Mouse (Mus musculus): ENCODE data around the gene Prrt2. TPM values are rescaled to one million over a fixed set of nuclear protein-coding genes. Genes with fewer than 3 reads are reported as not detected.

Prrt2 gene
- total RNA-seq, 2 experiments from 2014 or later: 3.1 to 5.8 TPM

DNA sequence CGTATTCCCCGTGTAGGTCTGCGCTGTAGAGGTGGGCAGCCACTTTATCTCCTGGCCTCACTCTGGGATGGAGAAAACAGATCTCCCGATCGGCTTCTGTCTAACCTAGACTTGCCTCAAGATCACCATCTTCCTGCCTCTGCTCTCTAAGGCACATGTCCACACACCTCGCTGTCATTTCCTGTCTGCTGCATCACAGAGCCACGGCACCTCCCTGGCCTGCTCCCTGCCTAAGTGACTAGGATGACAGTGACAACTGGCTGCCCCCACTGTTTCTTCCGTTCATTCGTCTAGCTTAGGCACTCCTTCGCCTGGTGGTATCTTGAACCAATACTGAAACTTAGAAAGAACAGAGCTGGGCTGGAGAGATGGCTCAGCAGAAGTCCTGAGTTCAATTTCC lies 21.4 kb downstream of the Prrt2 start:
- DNase-seq: no peak

DNA sequence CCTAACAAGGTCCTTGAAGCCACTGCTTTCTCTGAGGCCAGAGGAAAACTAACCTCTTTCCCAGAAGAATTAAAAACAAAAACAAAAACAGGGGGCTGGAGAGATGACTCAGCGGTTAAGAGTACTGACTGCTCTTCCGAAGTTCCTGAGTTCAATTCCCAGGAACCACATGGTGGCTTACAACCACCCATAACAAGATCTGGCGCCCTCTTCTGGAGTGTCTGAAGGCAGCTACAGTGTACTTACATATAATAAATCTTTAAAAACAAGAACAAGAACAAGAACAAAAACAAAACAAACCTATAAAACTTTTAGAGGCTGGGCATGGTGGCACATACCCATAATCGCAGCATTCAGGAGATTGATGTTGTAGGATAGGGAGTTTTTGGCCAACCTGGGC lies 24.6 kb downstream of the Prrt2 start:
- DNase-seq: no peak

DNA sequence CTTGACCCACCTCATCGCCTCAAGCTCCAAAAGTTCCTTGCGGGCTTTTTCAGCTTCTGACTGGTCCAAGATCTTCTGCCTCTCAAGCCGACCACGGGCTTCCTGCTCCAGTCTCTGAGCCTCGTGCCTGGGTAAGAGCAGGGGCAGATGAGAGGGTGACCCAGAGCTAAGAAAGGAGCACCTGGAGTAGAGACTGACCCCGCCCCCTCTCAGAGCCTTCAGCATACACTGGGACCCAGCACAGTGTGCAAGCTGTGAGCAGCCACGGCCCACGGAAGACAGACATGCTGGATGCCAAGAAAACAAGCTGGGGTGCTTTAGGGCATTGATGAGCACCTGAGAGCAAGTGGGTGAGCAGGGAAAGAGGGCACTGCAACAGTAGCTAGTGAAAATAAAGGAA lies 32.2 kb downstream of the Prrt2 start:
- no peak for DNase-seq

DNA sequence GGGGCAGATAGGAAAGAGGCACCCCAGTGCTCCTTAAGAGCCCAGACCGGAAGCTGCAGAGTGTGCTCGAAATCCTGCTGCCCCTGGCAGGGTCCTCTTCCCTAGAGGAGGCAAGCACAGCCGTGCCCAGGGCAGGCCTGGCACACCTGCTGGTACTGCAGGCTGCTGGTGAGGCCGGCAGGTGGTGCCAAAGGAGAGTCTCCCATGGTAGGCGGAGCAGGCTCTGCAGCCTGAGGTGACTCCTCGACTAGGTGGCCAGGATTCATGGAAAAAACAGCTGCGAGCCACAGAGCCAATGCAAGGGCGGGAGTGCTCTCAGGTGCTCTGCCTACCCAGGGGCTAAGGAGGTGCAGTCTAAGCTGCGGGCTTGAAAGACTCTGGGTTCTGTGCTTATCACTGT lies 34.7 kb downstream of the Prrt2 start:
- DNase-seq: peak; percentile 52

DNA sequence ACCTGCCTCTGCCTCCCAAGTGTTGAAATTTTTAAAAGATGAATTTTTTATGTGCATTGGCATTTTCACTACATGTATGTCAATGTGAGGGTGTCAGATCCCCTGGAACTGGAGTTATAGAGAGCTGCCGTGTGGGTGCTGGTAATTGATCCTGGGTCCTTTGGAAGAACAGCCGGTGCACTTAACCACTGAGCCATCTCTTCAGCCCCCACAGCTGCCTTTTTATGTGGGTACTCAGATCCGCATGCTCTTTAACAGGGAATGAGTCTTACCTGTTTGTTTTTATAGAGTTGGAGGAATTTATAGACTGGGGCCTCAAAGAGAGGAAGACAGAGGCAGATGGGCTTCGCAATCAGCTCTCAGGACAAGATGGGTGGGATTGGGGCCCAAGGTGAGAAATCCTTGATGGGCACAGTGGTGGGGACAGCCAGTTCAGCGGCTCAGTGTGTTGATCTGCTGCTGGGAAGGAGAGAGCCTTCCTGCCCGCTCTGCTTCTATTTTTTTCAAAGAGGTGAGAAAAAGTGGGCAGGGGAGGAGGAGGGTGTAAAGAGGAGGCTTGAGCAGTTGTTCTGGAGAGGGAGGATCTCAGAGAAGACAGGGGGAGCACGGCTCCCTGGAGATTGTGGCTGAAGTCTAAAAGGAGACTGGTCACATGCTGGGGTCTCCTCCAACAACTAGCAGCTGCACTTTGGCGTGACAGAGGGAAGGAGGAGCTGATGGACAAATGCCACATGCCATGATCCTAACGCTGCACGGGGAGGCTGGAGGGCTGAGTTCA lies 36.2 kb downstream of the Prrt2 start:
- DNase-seq: no peak

DNA sequence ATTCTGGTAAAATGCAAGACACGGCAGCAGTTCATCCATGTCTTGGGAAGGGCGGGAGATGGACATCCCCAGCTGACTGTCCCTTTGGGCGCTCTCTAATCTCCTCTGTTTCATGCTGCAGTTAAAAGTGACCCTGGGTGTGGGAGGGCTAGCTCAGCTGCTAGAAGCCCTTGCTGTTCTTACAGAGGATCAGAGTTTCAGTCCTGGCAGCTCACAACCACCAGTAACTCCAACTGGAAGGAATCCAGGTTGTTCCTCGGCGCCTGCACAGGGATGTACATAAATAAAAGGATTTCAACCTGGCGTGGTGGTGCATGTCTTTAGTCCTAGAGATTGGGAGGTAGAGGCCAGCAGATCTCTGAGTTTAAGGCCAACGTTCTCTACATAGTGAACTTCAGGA lies 37.9 kb downstream of the Prrt2 start:
- no peak for DNase-seq

DNA sequence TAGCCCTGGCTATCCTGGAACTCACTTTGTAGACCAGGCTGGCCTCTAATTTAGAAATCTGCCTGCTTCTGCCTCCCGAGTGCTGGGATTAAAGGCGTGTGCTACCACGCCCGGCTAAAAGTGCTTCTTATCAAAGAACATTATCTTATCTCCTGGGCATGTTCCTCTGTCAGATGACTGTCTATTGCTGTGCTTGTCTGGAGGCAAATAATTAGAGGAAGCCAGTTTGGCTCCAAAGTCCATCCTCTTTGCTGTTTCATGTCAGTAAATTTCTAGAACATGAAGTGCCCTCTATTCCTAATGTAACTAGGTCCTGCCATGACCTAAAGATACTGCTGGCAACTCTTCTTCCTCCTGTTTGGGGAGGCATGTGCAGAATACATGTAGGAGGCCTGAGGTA lies 39.0 kb downstream of the Prrt2 start:
- DNase-seq: no peak

DNA sequence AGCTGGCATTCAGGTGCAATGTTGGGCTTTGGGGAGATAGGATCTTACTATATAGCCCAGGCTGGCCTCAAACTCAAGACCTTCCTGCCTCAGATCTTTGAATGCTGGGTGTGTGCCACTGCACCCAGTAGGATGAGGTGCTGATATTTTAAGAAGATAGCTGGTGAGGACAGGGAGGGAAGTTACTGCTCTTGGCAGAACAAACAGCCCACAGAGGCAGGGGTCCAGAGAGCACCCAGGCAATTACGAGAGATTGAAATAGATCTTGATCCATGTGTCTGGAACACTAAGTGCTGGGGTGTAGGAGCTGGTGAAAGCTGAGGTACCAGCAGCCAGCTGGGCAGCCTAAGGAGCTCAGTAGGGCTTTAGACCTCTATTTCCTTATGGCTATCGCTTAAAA lies 39.4 kb downstream of the Prrt2 start:
- DNase-seq: no peak

DNA sequence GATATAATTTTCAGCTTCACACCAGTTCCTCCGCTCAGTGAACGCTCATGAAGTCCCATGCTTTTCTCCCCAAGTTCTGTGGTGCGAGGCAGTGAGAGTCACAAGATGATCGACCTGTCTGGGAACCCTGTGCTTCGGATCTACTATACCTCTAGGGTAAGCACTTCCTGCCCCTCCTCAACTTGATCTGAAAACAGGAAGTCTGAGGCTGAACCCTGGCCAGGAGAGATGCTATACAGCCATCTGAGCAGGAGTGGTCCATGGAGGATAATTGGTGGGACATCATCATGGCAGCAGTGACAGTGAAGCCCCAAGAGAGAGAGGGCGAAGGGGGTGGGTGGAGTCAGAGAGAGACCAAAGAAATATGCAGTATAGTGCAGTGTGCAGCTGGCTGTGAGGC lies 42.2 kb downstream of the Prrt2 start:
- no peak for DNase-seq

DNA sequence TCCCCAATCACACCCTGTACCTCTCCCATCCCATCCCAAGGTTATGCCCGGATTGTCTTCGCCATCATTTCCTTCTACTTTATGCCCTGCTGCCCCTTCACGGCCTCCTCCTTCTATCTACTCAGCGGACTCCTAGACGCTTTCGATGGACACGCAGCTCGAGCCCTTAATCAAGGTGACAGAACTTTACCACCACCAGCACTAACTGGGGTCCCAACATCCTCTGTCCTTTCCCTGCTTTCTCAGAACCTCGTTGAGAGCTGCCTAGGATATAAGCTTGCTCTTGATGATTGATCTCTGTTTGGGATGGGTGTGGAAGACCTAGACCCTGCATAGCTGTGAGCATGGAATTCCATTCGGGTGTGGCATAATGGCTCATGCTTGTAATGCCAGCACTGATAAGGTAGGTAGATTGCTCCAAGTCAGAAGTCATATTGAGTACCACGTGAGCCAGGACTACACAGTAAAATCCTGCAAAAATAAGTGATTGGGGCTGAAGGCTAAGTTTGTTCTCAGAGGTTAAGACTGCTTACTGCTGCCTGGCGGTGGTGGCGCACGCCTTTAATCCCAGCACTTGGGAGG lies 44.0 kb downstream of the Prrt2 start:
- no peak for DNase-seq

DNA sequence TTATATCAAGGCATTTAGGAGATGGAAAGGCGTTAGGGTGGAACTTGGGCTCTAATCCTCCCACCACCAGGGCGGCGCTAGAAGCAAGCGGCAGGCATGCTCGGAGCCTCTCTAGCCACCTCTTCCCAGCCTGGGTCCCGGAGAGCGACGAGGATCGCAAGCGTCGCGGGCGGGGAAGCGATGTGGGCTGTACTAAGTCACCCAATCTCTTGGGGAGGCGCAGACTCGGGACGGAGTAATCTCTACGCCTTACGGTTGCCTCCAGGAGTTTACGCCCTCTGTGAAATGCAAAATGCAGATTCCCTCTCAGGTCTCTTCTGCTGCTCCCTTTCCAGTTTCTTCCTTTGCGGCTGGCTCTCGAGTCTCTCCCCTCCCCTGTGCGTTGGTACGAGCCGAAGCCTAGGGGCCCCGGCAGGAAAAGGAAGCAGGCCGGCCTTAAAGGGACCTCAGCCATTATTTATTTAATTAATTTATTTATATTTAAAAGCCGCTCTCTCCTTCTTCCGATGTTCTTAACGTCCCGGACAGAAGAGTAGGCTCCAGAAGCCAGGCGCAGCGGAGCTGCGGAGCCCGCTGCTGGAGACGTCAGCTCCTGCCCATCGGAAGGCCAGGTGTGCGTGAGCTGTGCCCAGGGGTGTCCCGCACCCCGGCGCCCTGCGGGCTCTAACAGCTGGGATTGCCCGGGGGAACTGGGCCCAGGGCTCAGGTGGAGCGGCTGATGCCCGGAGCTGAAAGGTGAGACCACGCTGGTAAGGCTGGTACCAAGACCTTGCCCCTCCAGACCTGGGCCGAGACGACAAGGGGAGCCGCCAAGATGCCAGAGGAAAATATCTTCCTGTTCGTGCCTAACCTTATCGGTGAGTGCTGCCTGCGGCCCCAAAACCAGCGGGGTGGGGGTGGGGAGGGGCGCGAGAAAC lies 44.8 kb downstream of the Prrt2 start, which contains the start of gene Cdiptos:
Gene Cdiptos (minus strand): TSS at position 149 of the 917 bp plus-strand sequence.
- DNase-seq: peak; percentile 98

DNA sequence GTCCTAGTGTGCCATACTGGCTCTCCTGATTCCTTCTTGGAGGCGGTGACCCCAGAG lies 45.3 kb downstream of the Prrt2 start, which contains the start of gene Cdipt:
Gene Cdipt (plus strand): TSS at position 22 of the 57 bp plus-strand sequence.
- DNase-seq: no peak

DNA sequence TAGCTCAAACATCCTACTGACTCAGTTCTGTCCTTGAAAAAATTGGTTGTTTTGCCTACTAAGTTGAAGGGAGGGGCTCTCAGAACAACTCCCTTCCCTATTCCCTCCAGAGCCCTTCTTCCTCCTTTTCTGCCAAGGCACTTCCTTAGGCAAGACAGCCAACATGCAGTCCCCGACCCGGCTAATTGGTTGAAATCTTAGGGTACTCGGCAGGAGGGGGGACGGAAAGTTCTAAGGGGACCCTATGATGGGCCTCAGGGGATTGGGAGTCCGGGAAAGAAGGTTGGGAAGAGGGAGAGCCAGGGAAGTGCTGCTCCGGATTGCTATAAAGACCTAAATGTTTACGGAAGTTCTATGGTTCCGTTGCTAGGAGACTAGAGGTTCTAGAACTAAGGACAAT lies 45.5 kb downstream of the Prrt2 start:
- peak; percentile 50 for DNase-seq

Small RNAs within 50 kb of the gene (microRNA-seq; reads per million reads assigned to microRNA genes)
- not detected for gene Gm44343

Other genes starting within 250 kb of the Prrt2 start
- 100 to 1,000 TPM; 140 to 147 TPM for gene Ypel3, start 244.3 kb downstream of the Prrt2 start, total RNA-seq (2021)
- gene Tbx6, start 239.7 kb downstream of the Prrt2 start, total RNA-seq (2021): 1 to 10 TPM in 1 of 2 experiments, under 1 TPM in 1; 0.60 to 1.2 TPM
- gene Ppp4c, start 228.7 kb downstream of the Prrt2 start, total RNA-seq (2021): 100 to 1,000 TPM; 103 to 107 TPM
- gene Fam57b, start 223.5 kb downstream of the Prrt2 start, total RNA-seq (2021): 10 to 100 TPM; 29.0 to 36.1 TPM
- not detected for gene 4930451I11Rik, start 189.6 kb downstream of the Prrt2 start, total RNA-seq (2021)
- 1 to 10 TPM in 1 of 2 experiments, under 1 TPM in 1; 0.82 to 1.0 TPM for gene Doc2a, start 173.8 kb downstream of the Prrt2 start, total RNA-seq (2021)
- 10 to 100 TPM; 21.2 to 28.6 TPM for gene Hirip3, start 159.2 kb downstream of the Prrt2 start, total RNA-seq (2021)
- gene Ino80e, start 158.8 kb downstream of the Prrt2 start, total RNA-seq (2021): 10 to 100 TPM; 35.4 to 45.6 TPM
- gene Taok2, start 136.5 kb downstream of the Prrt2 start, total RNA-seq (2021): 10 to 100 TPM; 69.7 to 85.8 TPM
- 10 to 100 TPM; 32.1 to 32.3 TPM for gene Tmem219, start 98.3 kb downstream of the Prrt2 start, total RNA-seq (2021)
- 10 to 100 TPM; 18.4 to 23.0 TPM for gene Kctd13, start 92.3 kb downstream of the Prrt2 start, total RNA-seq (2021)
- 1 to 10 TPM; 1.9 to 2.0 TPM for gene Asphd1, start 71.6 kb downstream of the Prrt2 start, total RNA-seq (2021)
- gene Sez6l2, start 70.6 kb downstream of the Prrt2 start, total RNA-seq (2021): 10 to 100 TPM; 38.8 to 58.2 TPM
- gene Cdipt, start 45.3 kb downstream of the Prrt2 start, total RNA-seq (2021): 10 to 100 TPM; 70.6 to 76.4 TPM
- 1 to 10 TPM; 1.6 to 2.7 TPM for gene Cdiptos, start 45.1 kb downstream of the Prrt2 start, total RNA-seq (2021)
- gene Mvp, start 6.6 kb downstream of the Prrt2 start, total RNA-seq (2021): 10 to 100 TPM; 55.7 to 60.9 TPM
- gene Pagr1b, start 4.7 kb downstream of the Prrt2 start, total RNA-seq (2021): not detected
- gene Pagr1a, start 3.9 kb downstream of the Prrt2 start, total RNA-seq (2021): 10 to 100 TPM; 10.1 to 19.1 TPM
- 10 to 100 TPM; 17.7 to 22.5 TPM for gene Gm42742, start 114 bp downstream of the Prrt2 start, total RNA-seq (2021)
- gene Maz, start 5.8 kb upstream of the Prrt2 start, total RNA-seq (2021): 100 to 1,000 TPM; 135 to 159 TPM
- gene Kif22, start 21.3 kb upstream of the Prrt2 start, total RNA-seq (2021): 10 to 100 TPM; 21.6 to 28.7 TPM
- gene Zg16, start 66.1 kb upstream of the Prrt2 start, total RNA-seq (2021): under 1 TPM in 1 of 2 experiments, not detected in 1; 0.51 TPM
- 1 to 10 TPM; 3.3 TPM for gene AI467606, start 70.1 kb upstream of the Prrt2 start, total RNA-seq (2021)
- 10 to 100 TPM in 1 of 2 experiments, 1 to 10 TPM in 1; 7.6 to 20.7 TPM for gene Qprt, start 101.0 kb upstream of the Prrt2 start, total RNA-seq (2021)
- gene Spn, start 116.6 kb upstream of the Prrt2 start, total RNA-seq (2021): 1 to 10 TPM; 3.2 to 3.3 TPM
- gene Cd2bp2, start 174.8 kb upstream of the Prrt2 start, total RNA-seq (2021): 10 to 100 TPM; 50.9 to 54.9 TPM
- gene Tbc1d10b, start 187.3 kb upstream of the Prrt2 start, total RNA-seq (2021): 10 to 100 TPM; 39.0 to 40.5 TPM
- 1,000 to 10,000 TPM in 1 of 2 experiments, 100 to 1,000 TPM in 1; 678 to 2,339 TPM for gene Mylpf, start 187.7 kb upstream of the Prrt2 start, total RNA-seq (2021)
- gene Zfp553, start 211.8 kb upstream of the Prrt2 start, total RNA-seq (2021): 10 to 100 TPM in 1 of 2 experiments, 1 to 10 TPM in 1; 9.2 to 13.4 TPM
- 10 to 100 TPM; 17.6 to 17.8 TPM for gene Sept1, start 211.9 kb upstream of the Prrt2 start, total RNA-seq (2021)
- 10 to 100 TPM; 23.5 to 31.7 TPM for gene Zfp771, start 223.1 kb upstream of the Prrt2 start, total RNA-seq (2021)
- 10 to 100 TPM; 60.7 to 65.0 TPM for gene Dctpp1, start 239.5 kb upstream of the Prrt2 start, total RNA-seq (2021)

Measured in adrenal gland, postnatal 10 days (tissue).